Mouse (Mus musculus): ENCODE measurements around the gene Zfp281.

Zfp281 gene

GRCm38 (mm10) chr1:136614748-136615440, 9.8 kb upstream of the Zfp281 start:
- DNase-seq: no peak

- no peak for DNase-seq
These were observed 7.4 kb upstream of the Zfp281 start for GRCm38 (mm10) chr1:136617163-136617788.

GRCm38 (mm10) chr1:136618570-136618969, 6.1 kb upstream of the Zfp281 start:
- DNase-seq: no peak

- DNase-seq: peak; percentile 58
These were observed 556 bp downstream of the Zfp281 start for GRCm38 (mm10) chr1:136625019-136625895.

GRCm38 (mm10) chr1:136626141-136626540, 1.4 kb downstream of the Zfp281 start:
- DNase-seq: no peak

- DNase-seq: no peak
These were observed 2.1 kb downstream of the Zfp281 start for GRCm38 (mm10) chr1:136626756-136627155.

GRCm38 (mm10) chr1:136627591-136627990, 2.9 kb downstream of the Zfp281 start:
- no peak for DNase-seq

GRCm38 (mm10) chr1:136632891-136633290, 8.2 kb downstream of the Zfp281 start:
- no peak for DNase-seq

- DNase-seq: no peak
These were observed 10.9 kb downstream of the Zfp281 start for GRCm38 (mm10) chr1:136635644-136636043.

- no peak for DNase-seq
These were observed 12.2 kb downstream of the Zfp281 start for GRCm38 (mm10) chr1:136636946-136637345.

- DNase-seq: no peak
These were observed 13.0 kb downstream of the Zfp281 start for GRCm38 (mm10) chr1:136637696-136638095.

- DNase-seq: no peak
These were observed 13.5 kb downstream of the Zfp281 start for GRCm38 (mm10) chr1:136638211-136638610.

- no peak for DNase-seq
These were observed 14.0 kb downstream of the Zfp281 start for GRCm38 (mm10) chr1:136638699-136639098.

GRCm38 (mm10) chr1:136639221-136639620, 14.5 kb downstream of the Zfp281 start:
- no peak for DNase-seq

GRCm38 (mm10) chr1:136642701-136643100, 18.0 kb downstream of the Zfp281 start:
- no peak for DNase-seq

- DNase-seq: no peak
These were observed 19.8 kb downstream of the Zfp281 start for GRCm38 (mm10) chr1:136644486-136644885.

- DNase-seq: no peak
These were observed 21.3 kb downstream of the Zfp281 start for GRCm38 (mm10) chr1:136645849-136646625.

GRCm38 (mm10) chr1:136652066-136652465, 27.4 kb downstream of the Zfp281 start:
- no peak for DNase-seq

- DNase-seq: no peak
These were observed 28.8 kb downstream of the Zfp281 start for GRCm38 (mm10) chr1:136653526-136653925.

GRCm38 (mm10) chr1:136654385-136654784, 29.7 kb downstream of the Zfp281 start:
- no peak for DNase-seq

GRCm38 (mm10) chr1:136656619-136657018, 31.9 kb downstream of the Zfp281 start:
- DNase-seq: no peak

GRCm38 (mm10) chr1:136658456-136659227, 33.9 kb downstream of the Zfp281 start:
- DNase-seq: no peak

All from retina, postnatal 1 day (tissue).